ENCODE assay signal across 8 mouse cellular contexts in genomic region chr7:84739965-84740390, GRCm38 (mm10). TPM values are rescaled to one million over a fixed set of nuclear protein-coding genes. Genes with fewer than 3 reads are reported as not detected.
DNase-seq lines count a peak whose midpoint lies in the region; ATAC-seq lines count a peak whose summit lies in the region.

No protein-coding gene starts in this region.

- no peak overlapping the region for H3K4me3 ChIP-seq in hindbrain, embryonic 15.5 days
- H3K4me3 ChIP-seq in hindbrain, embryonic 10.5 days: no peak overlapping the region
- H3K4me3 ChIP-seq in stomach, embryonic 14.5 days (ENCODE audit: low read depth, low read length): no peak overlapping the region

- H3K36me3 ChIP-seq in hindbrain, embryonic 15.5 days: no peaks in the 10 kb centered on the region
- no peaks in the 10 kb centered on the region for H3K36me3 ChIP-seq in hindbrain, embryonic 10.5 days
- H3K36me3 ChIP-seq in stomach, embryonic 14.5 days (ENCODE audit: control insufficient read depth, insufficient read depth, low read length): no peaks in the 10 kb centered on the region

- no peaks in the 10 kb centered on the region for H3K27me3 ChIP-seq in hindbrain, embryonic 15.5 days
- H3K27me3 ChIP-seq in hindbrain, embryonic 10.5 days (ENCODE audit: insufficient read depth, poor library complexity, severe bottlenecking): no peaks in the 10 kb centered on the region
- H3K27me3 ChIP-seq in stomach, embryonic 14.5 days (ENCODE audit: control insufficient read depth, insufficient read depth, low read length): no peaks in the 10 kb centered on the region

- no peaks in the 10 kb centered on the region for H3K4me1 ChIP-seq in hindbrain, embryonic 15.5 days (replicated peaks)
- H3K4me1 ChIP-seq in hindbrain, embryonic 10.5 days (replicated peaks): no peaks in the 10 kb centered on the region
- no peaks in the 10 kb centered on the region for H3K4me1 ChIP-seq in stomach, embryonic 14.5 days (ENCODE audit: control insufficient read depth, insufficient read depth, low read length)

- no peaks in the 10 kb centered on the region for H3K9me3 ChIP-seq in hindbrain, embryonic 15.5 days
- no peaks in the 10 kb centered on the region for H3K9me3 ChIP-seq in hindbrain, embryonic 10.5 days
- H3K9me3 ChIP-seq in stomach, embryonic 14.5 days (ENCODE audit: control insufficient read depth, low read depth, low read length): no peaks in the 10 kb centered on the region

- H3K4me2 ChIP-seq in hindbrain, embryonic 15.5 days: no peak overlapping the region
- no peak overlapping the region for H3K4me2 ChIP-seq in stomach, embryonic 14.5 days (replicated peaks; ENCODE audit: low read depth, low read length)

- 26% methylated on average over 2 of the region's 2 CpGs for WGBS in hindbrain, embryonic 15.5 days
- 41% methylated on average over 2 of the region's 2 CpGs for WGBS in hindbrain, embryonic 10.5 days
- 6% methylated on average over 2 of the region's 2 CpGs for WGBS in stomach, embryonic 14.5 days

- DNase-seq in hindbrain, embryonic 10.5 days (ENCODE audit: low spot score): no peak
- peak; percentile 11 for DNase-seq in MEL-GATA-1-ER (ENCODE audit: extremely low read depth, low read depth)
- DNase-seq in layer of hippocampus, adult 9-11 months: peak; percentile 14
- DNase-seq in frontal cortex, postnatal 25 days (ENCODE audit: low spot score in 2 of 2): no peak

- H3K9ac ChIP-seq in hindbrain, embryonic 15.5 days: no peak overlapping the region
- H3K9ac ChIP-seq in stomach, embryonic 14.5 days (replicated peaks; ENCODE audit: low read depth, low read length): no peak overlapping the region

- ATAC-seq in hindbrain, embryonic 15.5 days (ENCODE audit: low FRiP score, low read depth): 0 out of 2 replicates have a peak, but pooled peaks have one; percentile 54
- peak; percentile 67 for ATAC-seq in erythroid progenitor cell, adult 5-6 weeks (replicated peaks; ENCODE audit: low FRiP score, poor library complexity, severe bottlenecking)
- peak; percentile 82; the same call in 1 of the 2 replicates for ATAC-seq in stomach, embryonic 14.5 days (ENCODE audit: insufficient number of reproducible peaks, insufficient read depth, low FRiP score, low read depth)
- no peak for ATAC-seq in cerebellum, adult (ENCODE audit: insufficient number of reproducible peaks, low FRiP score, low TSS enrichment)

- H3K27ac ChIP-seq in hindbrain, embryonic 15.5 days (replicated peaks): no peak overlapping the region
- no peak overlapping the region for H3K27ac ChIP-seq in hindbrain, embryonic 10.5 days
- H3K27ac ChIP-seq in stomach, embryonic 14.5 days (ENCODE audit: low read length): no peak overlapping the region

RNA-seq across cellular contexts. Expression of gene Zfand6, which starts 50.2 kb away (rescaled TPM):
- 181 and 183 TPM in 2 replicates for polyA plus RNA-seq in hindbrain, embryonic 15.5 days (2015; fragmentation: Nextera tagmentation; extraction: Ambion mirVana)
- 162 and 174 TPM in 2 replicates for polyA plus RNA-seq in hindbrain, embryonic 10.5 days (2016; fragmentation: Nextera tagmentation; extraction: Ambion mirVana)
- total RNA-seq in erythroid progenitor cell, adult 5-6 weeks (2015; ENCODE audit: low replicate concordance): 182 and 220 TPM in 2 replicates
- 162 and 171 TPM in 2 replicates for total RNA-seq in erythroid progenitor cell, adult 5-6 weeks (2017; ENCODE audit: low replicate concordance)
- polyA plus RNA-seq in stomach, embryonic 14.5 days (2014; fragmentation: Nextera tagmentation; extraction: Ambion mirVana): 182 and 183 TPM in 2 replicates

Comparison
In these comparisons a context has a peak if more than half of its experiments do, and no peak if none do; other contexts are left out.
1. DNase-seq: peak in MEL-GATA-1-ER (single experiment) and layer of hippocampus, adult 9-11 months (single experiment); none in hindbrain, embryonic 10.5 days (single experiment) and frontal cortex, postnatal 25 days (0 of 2).